Mouse (Mus musculus) kidney, postnatal 0 days (tissue): ENCODE data around the gene Tnrc6b. TPM values are rescaled to one million over a fixed set of nuclear protein-coding genes. Genes with fewer than 3 reads are reported as not detected.
A peak's percentile ranks its signal among the peaks of the same experiment; 100 is the strongest.

Source experiments
- ATAC-seq: fragments of 200-750 bp; cut with Nextera tagmentation; replicated peaks from 2 replicates; pipeline ENCODE4 v1.8.0; 2017; ENCODE audit warnings: low read depth, moderate number of reproducible peaks, moderate TSS enrichment, moderate library complexity; ENCODE audit not compliant: low FRiP score
- DNase-seq: peaks from one replicate; pipeline ENCODE4 v3.0.0-alpha.2; 2016; ENCODE audit warnings: low spot score
- H3K27ac ChIP-seq: fragments of 300-500 bp; sonication (generic); 2 replicates; pipeline ENCODE4 v1.5.1; 2014; ENCODE audit warnings: mild to moderate bottlenecking
- H3K27me3 ChIP-seq: fragments of 300-500 bp; sonication (generic); 2 replicates; pipeline ENCODE4 v1.6.1; 2014; ENCODE audit warnings: low read length, mixed read lengths; ENCODE audit not compliant: insufficient read depth
- H3K36me3 ChIP-seq: fragments of 300-500 bp; sonication (generic); 2 replicates; pipeline ENCODE4 v1.6.1; 2014; ENCODE audit warnings: low read length, mixed read lengths; ENCODE audit not compliant: insufficient read depth
- H3K4me1 ChIP-seq: fragments of 300-500 bp; sonication (generic); replicated peaks from 2 replicates; pipeline ENCODE4 v1.6.1; 2014; ENCODE audit warnings: antibody characterized with exemption, low read length, mixed read lengths; ENCODE audit not compliant: insufficient read depth
- H3K4me2 ChIP-seq: fragments of 300-500 bp; sonication (generic); 2 replicates; pipeline ENCODE4 v1.6.1; 2014; ENCODE audit warnings: mild to moderate bottlenecking, low read length, moderate library complexity, mixed read lengths
- H3K4me3 ChIP-seq: fragments of 300-500 bp; sonication (generic); replicated peaks from 2 replicates; pipeline ENCODE4 v1.5.1; 2014; ENCODE audit warnings: low read depth, low read length
- H3K9ac ChIP-seq: fragments of 300-500 bp; sonication (generic); 2 replicates; pipeline ENCODE4 v1.6.1; 2014; ENCODE audit warnings: low read depth, low read length
- H3K9me3 ChIP-seq: fragments of 300-500 bp; sonication (generic); replicated peaks from 2 replicates; pipeline ENCODE4 v1.6.1; 2016; ENCODE audit warnings: low read length, inconsistent platforms, mixed read lengths
- CTCF ChIP-seq: IDR thresholded peaks from 2 replicates; pipeline ENCODE4 v1.5.1; 2016; ENCODE audit warnings: antibody characterized with exemption, low read depth, mild to moderate bottlenecking, moderate library complexity
- WGBS: fragments of 180-500 bp; shearing (Covaris S2); extraction: QIAGEN DNeasy Blood & Tissue Kit; methylation state at CpG from one replicate; pipeline ENCODE4 v1.1.7; 2014; 5-methylcytosine and 5-hydroxymethylcytosine counted together
- polyA plus RNA-seq: library from polyadenylated mRNA; unstranded; fragments of >200 nt; fragmentation: Nextera tagmentation; extraction: Ambion mirVana; gene quantifications from 2 replicates; pipeline ENCODE4 v1.2.1, GENCODE M21; 2015

Tnrc6b gene
- polyA plus RNA-seq, 1 experiment from 2014 or later: 11.2 TPM

DNA sequence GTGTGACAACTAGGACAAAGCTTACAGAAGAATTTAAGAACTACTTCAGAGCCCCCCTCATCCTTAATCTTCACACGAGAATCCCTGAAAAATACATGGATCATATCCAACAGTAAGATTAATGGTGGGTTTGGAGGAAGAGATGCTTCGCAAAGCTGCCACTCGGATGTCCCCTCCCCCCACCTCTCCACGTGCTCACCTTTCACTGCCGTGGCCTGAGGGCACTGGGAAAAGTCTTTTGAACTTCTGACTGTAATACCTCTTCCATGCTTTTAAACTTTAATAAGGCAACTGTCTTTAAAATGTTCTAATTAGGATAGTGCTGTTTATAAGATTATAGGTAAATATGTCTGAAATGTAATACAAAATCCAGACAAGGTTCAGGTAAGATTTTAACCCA is 263.2 kb downstream of the Tnrc6b start:
- no peak overlapping the region for H3K4me2 ChIP-seq
- H3K9ac ChIP-seq: no peak overlapping the region
- no peak for TF ChIP-seq CTCF
- H3K27ac ChIP-seq: no peak overlapping the region
- no peaks in the 10 kb centered on the region for H3K27me3 ChIP-seq
- no peak overlapping the region for H3K4me3 ChIP-seq
- WGBS: 8% methylated on average over 5 of the region's 5 CpGs
- peaks cover 8% of the 10 kb centered on the region for H3K36me3 ChIP-seq
- DNase-seq: no peak
- no peaks in the 10 kb centered on the region for H3K9me3 ChIP-seq
- no peaks in the 10 kb centered on the region for H3K4me1 ChIP-seq
- ATAC-seq: no peak

DNA sequence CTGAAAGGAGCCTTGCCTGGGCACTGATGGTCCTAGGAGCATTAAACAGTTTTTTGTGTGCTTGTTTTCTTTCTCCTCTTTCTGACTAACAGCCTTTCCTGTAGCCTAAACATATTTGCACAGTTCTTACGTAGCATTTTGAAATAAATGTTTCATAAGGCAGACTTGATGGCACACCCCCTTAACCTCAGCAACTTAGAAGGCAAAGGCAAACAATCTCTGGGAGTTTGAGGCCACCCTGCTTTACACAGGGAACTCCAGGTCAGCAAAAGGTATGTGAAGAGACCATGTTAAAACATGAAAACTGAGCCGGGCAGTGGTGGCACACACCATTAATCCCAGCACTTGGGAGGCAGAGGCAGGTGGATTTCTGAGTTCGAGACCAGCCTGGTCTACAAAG is 264.6 kb downstream of the Tnrc6b start:
- 76% methylated on average over 3 of the region's 3 CpGs for whole genome bisulfite sequencing
- TF ChIP-seq CTCF: no peak
- H3K27ac ChIP-seq: no peak overlapping the region
- H3K4me2 ChIP-seq: no peak overlapping the region
- no peak overlapping the region for H3K4me3 ChIP-seq
- no peaks in the 10 kb centered on the region for H3K4me1 ChIP-seq
- no peak overlapping the region for H3K9ac ChIP-seq
- DNase-seq (no peak), ATAC-seq (no peak)
- H3K27me3 ChIP-seq: no peaks in the 10 kb centered on the region
- H3K9me3 ChIP-seq: no peaks in the 10 kb centered on the region
- H3K36me3 ChIP-seq: no peaks in the 10 kb centered on the region

DNA sequence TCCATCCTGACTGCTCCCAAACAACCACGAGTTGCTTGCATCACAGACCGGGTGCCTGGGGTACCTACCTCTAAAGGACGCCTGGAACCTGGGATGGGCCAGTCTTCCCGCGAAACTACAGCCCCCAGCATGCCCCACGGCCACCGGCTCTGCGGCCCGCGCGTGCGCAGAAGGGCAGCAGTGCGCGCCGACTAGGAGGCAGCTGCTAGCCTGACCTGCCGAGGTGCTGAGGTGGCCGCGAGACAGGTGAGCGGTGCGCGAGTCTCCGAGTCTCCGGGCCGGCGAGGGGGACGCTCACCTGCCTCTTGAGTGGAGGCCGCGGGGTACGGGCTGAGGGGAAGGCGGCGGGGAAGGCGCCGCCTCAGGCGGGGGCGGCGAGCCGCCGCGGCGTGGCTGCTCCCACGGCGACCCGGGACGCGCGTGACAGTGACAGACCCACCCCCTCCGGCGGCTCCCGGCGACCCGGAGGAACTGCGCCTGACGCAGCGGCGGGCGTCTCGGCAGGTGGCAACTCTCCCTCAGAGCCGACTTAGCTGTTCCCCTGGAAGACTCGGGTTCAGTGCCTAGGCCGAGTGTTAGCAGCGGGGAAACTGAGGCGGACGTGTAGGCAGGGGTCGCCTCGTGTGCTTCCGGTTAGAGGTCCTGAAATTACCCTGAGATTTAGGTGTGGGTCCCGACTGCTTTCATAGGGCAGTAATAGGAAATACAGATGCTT is 266.7 kb downstream of the Tnrc6b start, which contains the start of gene Sgsm3:
TSS of gene Sgsm3 (plus strand) at position 146 of the 715 bp plus-strand sequence.
- H3K27me3 ChIP-seq: no peaks in the 10 kb centered on the region
- DNase-seq (peak; percentile 88), ATAC-seq (peak; percentile 90)
- no peaks in the 10 kb centered on the region for H3K9me3 ChIP-seq
- peak within 1 kb of the TSS; percentile 75 for H3K9ac ChIP-seq
- peak within 1 kb of the TSS; percentile 54; the same call in 1 of the 2 replicates for H3K27ac ChIP-seq
- under 1% methylated on average over 66 of the region's 67 CpGs for WGBS
- peak within 1 kb of the TSS; percentile 94 for H3K4me2 ChIP-seq
- H3K4me3 ChIP-seq: peak within 1 kb of the TSS; percentile 89
- H3K36me3 ChIP-seq: no peaks in the 10 kb centered on the region
- TF ChIP-seq CTCF: no peak
- no peaks in the 10 kb centered on the region for H3K4me1 ChIP-seq

DNA sequence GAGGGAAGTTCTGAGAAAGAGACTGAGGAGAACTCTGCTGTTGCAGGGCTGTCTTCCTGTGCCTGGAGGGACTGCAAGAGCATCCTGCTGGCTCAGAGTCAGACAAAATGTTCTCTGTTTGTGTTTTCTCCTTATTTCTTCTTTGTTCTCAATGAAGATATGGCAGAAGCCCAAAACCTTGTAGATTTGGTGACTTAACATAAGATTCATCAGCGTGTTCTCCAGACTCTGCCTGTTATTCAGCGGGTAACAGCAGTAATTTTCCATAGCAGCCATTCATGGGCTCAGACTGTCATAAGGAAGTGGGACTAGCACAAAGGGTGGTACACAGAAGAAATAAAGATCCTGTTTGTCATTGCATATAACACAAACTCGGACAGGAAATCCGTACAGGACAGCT is 268.5 kb downstream of the Tnrc6b start:
- Histone ChIP-seq H3K27me3 (no peaks in the 10 kb centered on the region), H3K4me2 (peak overlapping the region; percentile 4; the same call in 1 of the 2 replicates), H3K9ac (no peak overlapping the region), H3K4me3 (no peak overlapping the region), H3K9me3 (no peaks in the 10 kb centered on the region), H3K4me1 (no peaks in the 10 kb centered on the region), H3K27ac (no peak overlapping the region), H3K36me3 (no peaks in the 10 kb centered on the region)
- DNase-seq: peak; percentile 33
- ATAC-seq: no peak
- no peak for TF ChIP-seq CTCF
- WGBS: 70% methylated on average over 4 of the region's 4 CpGs

DNA sequence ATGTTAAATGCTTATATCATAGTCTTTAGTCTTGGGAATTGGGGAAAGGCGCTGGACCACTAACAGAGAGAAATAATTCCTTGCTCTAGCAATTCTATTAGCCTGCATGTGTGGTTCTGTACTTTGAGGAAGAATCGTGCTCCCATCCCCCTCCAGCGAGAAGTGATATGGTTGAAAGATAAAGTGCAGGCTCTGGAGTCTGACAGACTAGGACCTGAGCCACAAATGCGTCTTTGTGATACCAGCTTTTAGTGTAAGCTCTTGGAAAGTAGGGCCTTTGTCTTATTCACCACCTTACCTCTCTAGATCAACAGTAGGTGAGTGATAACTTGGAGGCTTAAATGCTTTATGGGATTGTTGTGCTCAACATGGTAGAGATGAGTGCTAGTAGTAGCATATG is 270.1 kb downstream of the Tnrc6b start:
- TF ChIP-seq CTCF: no peak
- no peak overlapping the region for H3K4me2 ChIP-seq
- no peak overlapping the region for H3K9ac ChIP-seq
- no peaks in the 10 kb centered on the region for H3K27me3 ChIP-seq
- ATAC-seq: no peak
- no peaks in the 10 kb centered on the region for H3K36me3 ChIP-seq
- WGBS: 82% methylated on average over 4 of the region's 4 CpGs
- H3K9me3 ChIP-seq: no peaks in the 10 kb centered on the region
- H3K27ac ChIP-seq: no peak overlapping the region
- H3K4me3 ChIP-seq: no peak overlapping the region
- no peak for DNase-seq
- no peaks in the 10 kb centered on the region for H3K4me1 ChIP-seq

DNA sequence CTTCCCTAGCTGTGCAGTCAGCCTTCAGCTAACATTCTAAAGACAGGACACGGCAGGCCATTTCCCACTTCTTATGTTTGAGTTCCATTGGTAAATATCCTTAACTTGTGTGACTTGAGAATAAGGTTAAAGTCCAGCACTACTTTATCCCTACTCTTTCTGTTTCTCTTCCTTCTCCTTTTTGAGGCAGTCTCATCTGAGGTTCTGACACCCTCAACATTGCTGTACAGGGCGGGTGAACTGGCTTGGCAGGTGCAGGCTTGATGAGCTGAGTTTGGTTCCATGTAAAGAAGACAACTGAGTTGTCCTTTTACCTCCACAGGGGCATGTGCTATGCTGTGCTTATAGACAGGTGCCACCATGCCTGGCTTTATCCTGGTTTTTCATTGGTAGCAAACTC is 272.2 kb downstream of the Tnrc6b start:
- ATAC-seq (no peak), DNase-seq (no peak)
- 87% methylated on average over 2 of the region's 2 CpGs for WGBS
- H3K9ac ChIP-seq: no peak overlapping the region
- no peak overlapping the region for H3K4me3 ChIP-seq
- no peak overlapping the region for H3K27ac ChIP-seq
- H3K4me1 ChIP-seq: no peaks in the 10 kb centered on the region
- no peak overlapping the region for H3K4me2 ChIP-seq
- H3K36me3 ChIP-seq: no peaks in the 10 kb centered on the region
- H3K9me3 ChIP-seq: no peaks in the 10 kb centered on the region
- TF ChIP-seq CTCF: no peak
- no peaks in the 10 kb centered on the region for H3K27me3 ChIP-seq
